Mouse (Mus musculus) olfactory bulb, adult 2 months (tissue): ENCODE measurements around the gene Tpp2. TPM values are rescaled to one million over a fixed set of nuclear protein-coding genes. Genes with fewer than 3 reads are reported as not detected.

ENCODE experiments used
- H3K27ac ChIP-seq: fragments of 200-500 bp; 2 replicates; pipeline ENCODE4 v1.5.1; 2012; ENCODE audit warnings: low read depth, low read length; ENCODE audit not compliant: insufficient read depth
- H3K4me1 ChIP-seq: fragments of 200-500 bp; 2 replicates; pipeline ENCODE4 v1.6.1; 2012; ENCODE audit warnings: low read length; ENCODE audit not compliant: control insufficient read depth, insufficient read depth
- H3K4me3 ChIP-seq: fragments of 200-500 bp; 2 replicates; pipeline ENCODE4 v1.5.1; 2012; ENCODE audit warnings: mild to moderate bottlenecking, low read depth, low read length, moderate library complexity; ENCODE audit not compliant: insufficient read depth
- CTCF ChIP-seq: fragments of 200-500 bp; IDR thresholded peaks from 2 replicates; pipeline ENCODE4 v1.5.1; 2012; ENCODE audit warnings: low read depth, mild to moderate bottlenecking, low read length, moderate library complexity; ENCODE audit not compliant: insufficient read depth
- POLR2A ChIP-seq: fragments of 200-500 bp; IDR thresholded peaks from 2 replicates; pipeline ENCODE4 v1.6.1; 2012; ENCODE audit warnings: mild to moderate bottlenecking, low read depth, low read length, moderate library complexity; ENCODE audit not compliant: insufficient read depth
- WGBS: fragments of 180-500 bp; shearing (Covaris S2); methylation state at CpG from one replicate; pipeline ENCODE4 v1.1.7; 2018; 5-methylcytosine and 5-hydroxymethylcytosine counted together
- polyA plus RNA-seq: library from polyadenylated mRNA; stranded (reverse); fragments of >200 nt; gene quantifications from 2 replicates; pipeline ENCODE4 v1.2.4, GENCODE M21; 2012; ENCODE audit warnings: low replicate concordance; ENCODE audit not compliant: missing spikeins, insufficient read depth, insufficient read length

The Tpp2 gene
- polyA plus RNA-seq, 1 experiment = 104 TPM

DNA sequence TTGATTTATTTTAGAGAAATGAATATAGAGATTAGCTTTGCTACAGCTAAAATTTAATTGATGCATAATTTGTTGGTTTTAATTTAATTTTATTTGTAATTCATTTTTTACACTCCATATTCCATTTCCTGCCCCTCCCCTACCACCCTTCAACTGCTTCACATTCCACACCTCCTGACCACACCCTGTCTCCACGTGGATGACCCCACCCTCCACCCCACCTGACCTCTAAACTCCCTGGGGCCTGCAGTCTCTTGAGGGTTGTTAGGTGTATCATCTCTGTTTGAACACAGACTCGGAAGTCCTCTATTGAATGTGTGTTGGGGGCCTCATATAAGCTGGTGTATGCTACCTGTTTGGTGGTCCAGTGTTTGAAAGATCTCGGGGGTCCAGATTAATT is 37.6 kb downstream of the Tpp2 start:
- 83% methylated on average over 3 of the region's 3 CpGs for WGBS
- TF ChIP-seq POLR2A = no peak
- TF ChIP-seq CTCF = no peak
- no peak overlapping the region for H3K4me3 ChIP-seq
- no peak overlapping the region for H3K27ac ChIP-seq
- H3K4me1 ChIP-seq = no peaks in the 10 kb centered on the region; the same call in 1 of the 2 replicates

DNA sequence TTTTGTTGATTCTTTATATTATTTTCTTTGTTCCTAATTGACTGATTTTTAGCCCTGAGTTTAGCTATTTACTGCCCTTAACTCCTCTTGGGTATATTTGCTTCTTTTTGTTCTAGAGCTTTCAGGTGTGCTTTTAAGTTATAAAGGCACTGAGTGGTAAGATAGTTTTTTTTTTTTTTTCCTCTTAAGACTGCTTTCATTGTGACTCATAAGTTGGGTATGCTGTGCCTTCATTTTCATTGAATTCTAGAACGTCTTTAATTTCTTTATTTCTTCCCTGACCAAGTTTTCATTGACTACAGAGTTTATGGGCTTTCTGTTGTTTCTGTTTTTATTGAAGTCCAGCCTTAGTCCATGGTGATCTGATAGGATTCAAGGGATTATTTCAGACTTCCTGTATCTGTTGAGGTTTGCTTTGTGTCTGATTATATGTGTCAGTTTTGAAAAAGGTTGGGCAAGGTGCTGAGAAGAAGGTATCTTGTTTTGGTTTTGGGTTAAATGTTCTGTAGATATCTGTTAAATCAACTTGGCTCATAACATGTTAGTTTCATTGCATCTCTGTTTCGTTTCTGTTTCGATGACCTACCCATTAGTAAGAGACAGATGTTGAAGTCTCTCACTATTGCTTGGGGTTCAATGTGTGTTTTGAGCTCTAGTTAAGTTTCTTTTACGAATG is 63.6 kb downstream of the Tpp2 start:
- H3K4me3 ChIP-seq = no peak overlapping the region
- no peak overlapping the region for H3K27ac ChIP-seq
- WGBS = 96% methylated on average over 4 of the region's 4 CpGs
- H3K4me1 ChIP-seq = no peaks in the 10 kb centered on the region
- TF ChIP-seq CTCF (no peak), POLR2A (no peak)

- Histone ChIP-seq H3K4me1 (no peaks in the 10 kb centered on the region), H3K4me3 (no peak overlapping the region), H3K27ac (no peak overlapping the region)
- no peak for TF ChIP-seq CTCF
- TF ChIP-seq POLR2A = no peak
- WGBS = 96% methylated on average over 2 of the region's 2 CpGs
These were observed 71.1 kb downstream of the Tpp2 start for GRCm38 (mm10) chr1:44004513-44004912.

GRCm38 (mm10) chr1:44015556-44015955 is 82.1 kb downstream of the Tpp2 start:
- 94% methylated on average over 2 of the region's 2 CpGs for WGBS
- Histone ChIP-seq H3K27ac (no peak overlapping the region), H3K4me1 (no peaks in the 10 kb centered on the region), H3K4me3 (no peak overlapping the region)
- TF ChIP-seq CTCF = no peak
- TF ChIP-seq POLR2A = no peak

DNA sequence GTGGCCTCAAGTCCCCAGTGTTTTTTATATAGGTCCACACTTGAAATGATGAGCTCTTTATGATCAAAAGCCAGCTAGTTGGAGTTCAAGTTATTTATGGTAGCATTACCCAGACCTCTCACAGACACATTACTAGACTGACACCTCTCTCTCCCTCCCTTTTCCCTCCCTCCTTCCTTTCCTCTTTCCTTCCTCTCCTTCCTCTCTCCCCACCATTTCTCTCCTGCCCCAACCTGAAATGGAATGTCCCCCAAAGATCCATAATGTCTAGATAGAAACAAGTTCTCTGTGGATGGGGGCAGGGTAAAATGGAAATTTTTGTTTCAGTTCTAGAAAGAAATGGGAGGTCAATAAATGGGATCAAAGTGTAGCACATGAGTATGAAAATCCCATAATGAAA is 86.5 kb downstream of the Tpp2 start, which contains the start of gene Mettl21c:
Mettl21c (minus strand) TSS at position 101 of the 400 bp plus-strand sequence.
- Histone ChIP-seq H3K4me1 (no peaks in the 10 kb centered on the region), H3K4me3 (no peak within 1 kb of the TSS), H3K27ac (no peak within 1 kb of the TSS)
- TF ChIP-seq POLR2A (no peak), CTCF (no peak)

DNA sequence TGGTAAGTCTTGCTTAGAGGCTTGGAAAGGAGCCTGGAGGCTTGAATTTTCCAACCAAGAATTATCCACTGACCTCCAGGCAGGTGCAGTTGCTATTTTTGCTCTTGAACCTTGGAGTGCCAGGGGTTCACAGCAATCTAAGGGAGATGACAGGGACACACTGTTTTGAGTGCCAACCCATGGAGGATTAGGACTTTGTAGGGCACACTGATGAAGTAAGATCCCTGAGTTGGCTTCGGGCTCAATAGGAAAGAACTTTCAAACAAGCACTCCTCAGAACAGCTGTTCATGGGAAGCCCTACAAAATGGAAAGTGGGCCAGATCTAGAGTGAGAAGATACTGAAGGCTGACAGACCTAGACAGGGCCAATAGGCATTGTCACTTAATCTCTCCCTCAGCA is 89.2 kb downstream of the Tpp2 start:
- 88% methylated on average over 1 of the region's 1 CpGs for WGBS
- H3K4me3 ChIP-seq = no peak overlapping the region
- no peak overlapping the region for H3K27ac ChIP-seq
- TF ChIP-seq CTCF = no peak
- TF ChIP-seq POLR2A = no peak
- H3K4me1 ChIP-seq = no peaks in the 10 kb centered on the region

- TF ChIP-seq POLR2A (no peak), CTCF (no peak)
- Histone ChIP-seq H3K4me1 (no peaks in the 10 kb centered on the region), H3K4me3 (no peak overlapping the region), H3K27ac (no peak overlapping the region)
- 81% methylated on average over 1 of the region's 1 CpGs for WGBS
These were observed 94.2 kb downstream of the Tpp2 start for GRCm38 (mm10) chr1:44027651-44028050.

GRCm38 (mm10) chr1:44032213-44032612 is 98.8 kb downstream of the Tpp2 start:
- H3K27ac ChIP-seq = no peak overlapping the region
- no peak overlapping the region for H3K4me3 ChIP-seq
- H3K4me1 ChIP-seq = no peaks in the 10 kb centered on the region
- WGBS = 74% methylated on average over 2 of the region's 2 CpGs
- TF ChIP-seq CTCF = no peak
- no peak for TF ChIP-seq POLR2A

GRCm38 (mm10) chr1:44032948-44033347 is 99.5 kb downstream of the Tpp2 start:
- Histone ChIP-seq H3K4me3 (no peak overlapping the region), H3K4me1 (no peaks in the 10 kb centered on the region), H3K27ac (no peak overlapping the region)
- TF ChIP-seq POLR2A (no peak), CTCF (no peak)
- WGBS = 95% methylated on average over 5 of the region's 5 CpGs
